Mouse (Mus musculus) CH12F3 (cell line): Measurements from ENCODE around the gene Usp39.

Experiments
- in situ Hi-C: fragments of 300-500 bp; cut with MboI; formaldehyde crosslinking; loops from 2 replicates; pipeline ENCODE4 v1.14.3; 2020; ENCODE audit warnings: low sequenced_read_pairs

Usp39 gene

DNA sequence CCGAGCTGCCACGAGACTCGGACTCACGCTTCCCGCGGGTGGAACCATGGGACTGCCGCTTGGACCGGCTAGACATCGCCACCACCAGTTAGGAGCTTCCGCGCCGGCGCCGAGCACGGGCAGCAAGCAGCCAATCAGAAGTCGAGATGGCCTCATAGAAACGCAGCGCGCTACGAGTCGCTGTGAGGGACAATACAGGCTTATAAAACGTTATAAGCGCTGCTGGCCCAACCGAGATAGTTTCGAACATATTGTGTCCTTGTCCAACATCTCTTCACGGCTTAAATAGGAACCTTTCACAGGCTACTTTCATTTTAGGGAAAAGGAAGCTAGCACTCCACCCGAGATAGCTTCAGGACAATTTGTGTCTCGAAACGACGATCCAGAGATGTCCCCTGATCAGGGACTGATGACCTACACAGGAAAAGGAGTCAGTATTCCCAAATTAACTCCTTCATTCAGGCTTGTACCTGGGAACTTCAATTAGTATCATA, at the start of gene Usp39:
TSS of gene Usp39 (minus strand) at position 111 of the 494 bp plus-strand sequence.
- in situ Hi-C loops = no loop called here

GRCm38 (mm10) chr6:72392341-72392740, 47.4 kb upstream of the Usp39 start:
- in situ Hi-C loops = no loop called here

DNA sequence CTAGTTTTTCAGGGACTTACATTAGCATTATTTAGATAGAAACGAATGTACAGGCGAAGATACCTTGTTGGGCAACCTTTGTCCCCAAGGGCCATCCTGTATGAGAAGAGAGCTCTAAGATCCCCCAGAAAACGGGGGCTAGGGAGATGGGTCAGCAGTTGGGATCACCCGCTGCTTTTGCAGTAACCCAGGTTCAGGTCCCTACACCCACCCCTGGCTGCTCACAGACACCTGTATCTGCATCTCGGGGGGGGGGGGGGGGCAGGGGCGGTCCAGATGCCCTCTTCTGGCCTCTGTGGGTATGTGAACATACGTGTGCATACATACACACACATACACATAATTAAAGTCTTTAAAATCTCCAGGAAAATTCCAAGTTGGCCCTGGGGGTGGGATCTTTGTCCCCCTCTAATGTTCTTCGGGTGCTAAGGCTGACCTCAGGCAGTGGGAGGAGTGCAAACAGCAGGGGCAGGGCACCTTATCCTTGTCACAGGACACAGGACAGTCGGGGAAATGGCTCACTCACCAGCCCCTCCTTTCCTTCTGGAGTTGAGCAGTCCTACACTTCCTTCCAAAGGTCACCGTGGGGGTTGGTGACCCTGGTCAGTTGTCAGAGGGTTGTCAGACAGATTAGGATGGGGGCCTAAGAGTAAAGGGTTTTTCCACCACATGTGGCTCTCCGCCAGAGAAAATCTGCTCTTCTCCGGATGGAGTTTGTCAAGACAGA, 46.0 kb upstream of the Usp39 start:
- in situ Hi-C loops = no loop called here

DNA sequence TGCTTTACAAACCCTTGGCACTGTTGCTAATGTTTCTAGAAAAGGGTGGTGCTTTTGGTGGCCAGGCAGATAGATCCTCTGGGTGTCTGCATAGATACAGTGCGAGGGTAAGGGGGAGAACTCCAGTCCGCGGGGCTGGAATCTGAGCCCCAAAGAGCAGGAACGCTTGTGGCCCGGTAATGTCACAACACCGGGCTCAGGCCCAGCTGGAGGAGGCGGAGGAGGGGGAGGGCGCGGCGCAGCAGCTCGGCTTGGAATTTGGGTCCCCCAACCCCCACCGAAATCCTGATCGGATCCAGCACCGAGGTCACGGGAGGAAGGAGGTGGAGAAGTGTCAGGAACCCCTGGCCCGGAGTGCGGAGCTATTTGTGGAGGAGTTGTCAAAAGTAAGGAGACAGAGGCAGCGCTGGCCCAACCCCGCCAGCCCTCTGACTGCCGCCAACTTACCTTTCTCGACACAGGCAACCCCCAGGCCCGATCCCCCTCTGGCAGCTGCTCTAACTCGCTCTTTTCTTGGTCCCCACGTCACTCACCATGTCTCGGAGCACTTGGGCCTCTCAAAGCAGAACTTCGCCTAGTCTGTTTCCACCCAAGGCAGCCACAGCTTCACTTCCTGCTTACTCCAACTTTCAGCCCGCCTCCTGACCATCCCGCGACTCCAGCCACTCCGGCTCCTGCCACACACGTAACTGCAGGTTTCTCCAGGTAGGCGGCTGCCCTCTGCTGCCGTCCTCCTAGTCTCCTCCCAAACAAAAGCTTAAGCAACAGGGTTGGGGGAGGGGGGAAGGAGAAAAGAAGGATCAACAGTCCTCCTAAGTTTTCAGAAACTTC, 45.2 kb upstream of the Usp39 start, which contains the start of gene Vamp8:
TSS of gene Vamp8 (minus strand) at position 763 of the 831 bp plus-strand sequence.
- in situ Hi-C loops = no loop called here

- in situ Hi-C loops = no loop called here
Observed at GRCm38 (mm10) chr6:72389471-72389940, 44.5 kb upstream of the Usp39 start.

GRCm38 (mm10) chr6:72388791-72389329, 43.9 kb upstream of the Usp39 start:
- in situ Hi-C loops = no loop called here

- in situ Hi-C loops = no loop called here
Observed at GRCm38 (mm10) chr6:72388266-72388665, 43.3 kb upstream of the Usp39 start.

- in situ Hi-C loops = no loop called here
Observed at GRCm38 (mm10) chr6:72387816-72388215, 42.8 kb upstream of the Usp39 start.

DNA sequence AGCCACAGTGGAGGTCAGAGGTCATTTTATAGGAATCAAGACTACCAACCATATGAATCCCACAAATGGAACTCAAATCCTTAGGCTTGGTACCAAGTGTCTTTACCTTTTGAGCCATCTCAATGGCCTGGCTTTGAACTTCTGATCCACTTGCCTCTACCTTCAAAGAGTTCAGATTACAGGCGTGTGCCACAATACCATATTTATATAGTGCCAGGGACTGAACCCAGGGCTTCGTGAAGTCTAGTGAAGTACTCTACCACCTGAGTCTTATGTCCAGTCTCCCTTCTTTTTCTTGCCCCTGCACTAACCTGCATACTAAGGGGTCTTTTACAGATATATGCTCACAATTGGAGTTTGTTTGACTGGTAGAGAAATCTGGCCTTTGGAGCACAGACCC, 41.6 kb upstream of the Usp39 start:
- in situ Hi-C loops = no loop called here

GRCm38 (mm10) chr6:72385258-72385657, 40.3 kb upstream of the Usp39 start:
- in situ Hi-C loops = no loop called here

DNA sequence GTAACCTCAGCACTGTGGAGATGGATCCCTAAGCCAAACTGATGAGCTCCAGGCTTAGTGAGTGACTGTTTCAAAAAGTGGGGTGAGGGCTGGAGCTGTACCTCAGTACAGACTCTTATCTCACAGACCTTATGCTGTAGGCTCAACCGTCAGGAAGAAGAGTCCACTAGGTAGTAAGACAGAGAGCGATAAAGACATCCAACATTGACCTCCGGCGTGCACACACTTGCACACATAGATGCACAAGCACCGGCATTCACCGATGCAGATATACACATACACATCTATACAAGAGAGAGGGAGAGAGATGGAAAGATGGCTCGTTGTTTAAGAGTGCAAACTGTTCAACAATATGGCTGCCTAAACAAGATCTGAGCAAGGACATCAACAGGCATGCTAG, 39.0 kb upstream of the Usp39 start:
- in situ Hi-C loops = no loop called here

DNA sequence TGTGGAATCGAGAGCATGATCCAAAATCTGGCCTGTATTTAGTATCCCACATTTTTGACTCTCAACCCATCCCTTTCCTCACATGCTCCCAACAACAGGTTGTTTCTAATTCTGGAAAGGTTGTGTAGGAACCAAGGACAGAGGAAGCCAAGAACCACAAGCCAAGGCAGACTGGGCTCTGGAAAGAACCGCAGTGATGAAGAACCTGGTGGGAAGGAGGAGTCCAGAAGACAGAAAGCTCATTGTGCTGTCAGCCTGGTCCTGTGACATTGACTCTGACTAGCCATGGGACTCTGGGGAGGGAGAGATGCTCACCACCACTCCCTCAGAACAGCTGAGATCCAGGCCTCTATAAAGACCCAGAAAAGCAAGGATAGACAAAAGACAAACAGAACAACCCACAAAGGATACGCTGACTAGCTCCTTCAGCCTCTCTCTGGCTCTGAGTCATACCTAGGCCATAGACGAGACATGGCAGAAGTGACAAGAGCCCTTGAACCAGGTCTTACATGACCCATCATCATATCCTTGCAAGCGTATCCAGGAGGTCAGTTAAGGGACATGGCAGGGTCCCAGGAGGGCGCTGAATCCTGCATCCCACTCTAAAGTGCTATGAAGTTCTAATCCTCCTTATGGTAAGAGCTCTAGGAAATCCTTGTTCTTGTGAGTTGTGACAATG, 38.3 kb upstream of the Usp39 start:
- in situ Hi-C loops = no loop called here

- in situ Hi-C loops = no loop called here
Observed at GRCm38 (mm10) chr6:72382494-72382893, 37.5 kb upstream of the Usp39 start.

- in situ Hi-C loops = no loop called here
Observed at GRCm38 (mm10) chr6:72380131-72380770, 35.3 kb upstream of the Usp39 start, which contains the start of gene Vamp5. Gene Vamp5, minus strand, starts transcription at chr6:72380468.

GRCm38 (mm10) chr6:72379377-72380130, 34.6 kb upstream of the Usp39 start:
- in situ Hi-C loops = no loop called here

- in situ Hi-C loops = no loop called here
Observed at GRCm38 (mm10) chr6:72378510-72379234, 33.7 kb upstream of the Usp39 start.

- in situ Hi-C loops = no loop called here
Observed at GRCm38 (mm10) chr6:72374820-72375563, 30.0 kb upstream of the Usp39 start.

- in situ Hi-C loops = no loop called here
Observed at GRCm38 (mm10) chr6:72374206-72374605, 29.2 kb upstream of the Usp39 start.
